Mouse (Mus musculus) stomach, embryonic 16.5 days (tissue): Measurements from ENCODE around the gene Sel1l3. TPM values are rescaled to one million over a fixed set of nuclear protein-coding genes. Genes with fewer than 3 reads are reported as not detected.

Experiments
- ATAC-seq: fragments of 200-750 bp; cut with Nextera tagmentation; 2 replicates; pipeline ENCODE4 v1.8.0; 2017; ENCODE audit warnings: moderate number of reproducible peaks, moderate TSS enrichment; ENCODE audit not compliant: insufficient read depth, low FRiP score
- H3K27ac ChIP-seq: fragments of 300-500 bp; sonication (generic); 2 replicates; pipeline ENCODE4 v1.5.1; 2014; ENCODE audit warnings: low read length
- H3K27me3 ChIP-seq: fragments of 300-500 bp; sonication (generic); 2 replicates; pipeline ENCODE4 v1.6.1; 2014; ENCODE audit warnings: low read length, control low read depth, mixed read lengths; ENCODE audit not compliant: control insufficient read depth, insufficient read depth
- H3K36me3 ChIP-seq: fragments of 300-500 bp; sonication (generic); 2 replicates; pipeline ENCODE4 v1.6.1; 2014; ENCODE audit warnings: low read length; ENCODE audit not compliant: control insufficient read depth, insufficient read depth
- H3K4me1 ChIP-seq: fragments of 300-500 bp; sonication (generic); 2 replicates; pipeline ENCODE4 v1.6.1; 2014; ENCODE audit warnings: low read length, control low read depth, mixed read lengths; ENCODE audit not compliant: control insufficient read depth, insufficient read depth
- H3K4me2 ChIP-seq: fragments of 300-500 bp; sonication (generic); 2 replicates; pipeline ENCODE4 v1.6.1; 2014; ENCODE audit warnings: low read depth, low read length, mixed read lengths
- H3K4me3 ChIP-seq: fragments of 300-500 bp; sonication (generic); replicated peaks from 2 replicates; pipeline ENCODE4 v1.5.1; 2014; ENCODE audit warnings: mild to moderate bottlenecking, low read length
- H3K9ac ChIP-seq: fragments of 300-500 bp; sonication (generic); 2 replicates; pipeline ENCODE4 v1.6.1; 2014; ENCODE audit warnings: low read length
- H3K9me3 ChIP-seq: fragments of 300-500 bp; sonication (generic); replicated peaks from 2 replicates; pipeline ENCODE4 v1.6.1; 2016; ENCODE audit warnings: low read length, control low read depth; ENCODE audit not compliant: control insufficient read depth
- WGBS: fragments of 180-500 bp; shearing (Covaris S2); extraction: QIAGEN DNeasy Blood & Tissue Kit; methylation state at CpG from one replicate; pipeline ENCODE4 v1.1.7; 2014; 5-methylcytosine and 5-hydroxymethylcytosine counted together
- polyA plus RNA-seq: library from polyadenylated mRNA; unstranded; fragments of >200 nt; fragmentation: Nextera tagmentation; extraction: Ambion mirVana; gene quantifications from 2 replicates; pipeline ENCODE4 v1.2.1, GENCODE M21; 2015

Sel1l3 gene
- polyA plus RNA-seq, 1 experiment from 2014 or later: 8.5 TPM

DNA sequence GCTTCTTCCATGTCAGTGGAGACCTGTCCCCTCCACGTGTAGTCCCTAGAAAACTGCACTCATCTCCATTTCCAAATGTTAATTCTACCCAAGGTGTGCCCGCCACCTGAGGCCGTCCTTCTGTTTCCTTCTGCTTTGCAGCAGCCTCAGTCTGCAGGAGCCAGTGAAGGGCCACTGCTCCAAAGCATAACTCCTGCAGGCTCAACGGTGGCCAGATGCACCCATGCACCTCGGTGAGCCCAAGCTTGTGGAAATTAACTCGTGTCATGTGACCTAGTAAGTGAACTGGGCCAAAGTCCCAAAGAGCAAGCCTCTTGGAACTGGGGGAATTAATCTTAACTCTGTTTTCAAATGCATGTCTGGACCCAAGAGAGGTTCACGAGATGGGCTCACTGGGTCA lies 40.8 kb downstream of the Sel1l3 start:
- H3K36me3 ChIP-seq: no peaks in the 10 kb centered on the region
- H3K4me3 ChIP-seq: no peak overlapping the region
- no peak overlapping the region for H3K9ac ChIP-seq
- no peaks in the 10 kb centered on the region for H3K9me3 ChIP-seq
- H3K27ac ChIP-seq: no peak overlapping the region
- no peak for ATAC-seq
- H3K27me3 ChIP-seq: no peaks in the 10 kb centered on the region
- H3K4me1 ChIP-seq: no peaks in the 10 kb centered on the region
- H3K4me2 ChIP-seq: no peak overlapping the region
- WGBS: 84% methylated on average over 7 of the region's 7 CpGs

DNA sequence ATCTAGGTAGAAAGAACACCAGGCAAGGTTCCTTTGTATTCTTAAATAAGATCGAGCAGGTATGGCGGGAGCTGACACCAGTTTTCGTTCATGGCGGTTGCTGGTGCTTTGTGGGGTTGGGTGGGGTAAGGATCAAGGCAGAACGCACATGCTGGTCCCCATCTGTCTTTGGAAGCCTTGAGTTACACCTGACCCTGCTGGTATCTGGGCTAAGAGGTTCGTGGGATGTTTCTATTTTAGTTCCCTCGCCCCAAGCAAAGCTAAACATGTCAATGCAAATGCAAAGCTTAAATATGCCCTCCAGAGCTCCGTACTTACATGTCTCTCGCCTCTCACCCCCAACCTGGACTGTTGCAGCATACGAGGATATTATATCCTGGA lies 41.5 kb downstream of the Sel1l3 start:
- no peak overlapping the region for H3K4me3 ChIP-seq
- no peaks in the 10 kb centered on the region for H3K27me3 ChIP-seq
- 74% methylated on average over 10 of the region's 10 CpGs for WGBS
- no peaks in the 10 kb centered on the region for H3K36me3 ChIP-seq
- H3K27ac ChIP-seq: no peak overlapping the region
- no peak for ATAC-seq
- no peaks in the 10 kb centered on the region for H3K4me1 ChIP-seq
- no peak overlapping the region for H3K9ac ChIP-seq
- no peaks in the 10 kb centered on the region for H3K9me3 ChIP-seq
- no peak overlapping the region for H3K4me2 ChIP-seq

DNA sequence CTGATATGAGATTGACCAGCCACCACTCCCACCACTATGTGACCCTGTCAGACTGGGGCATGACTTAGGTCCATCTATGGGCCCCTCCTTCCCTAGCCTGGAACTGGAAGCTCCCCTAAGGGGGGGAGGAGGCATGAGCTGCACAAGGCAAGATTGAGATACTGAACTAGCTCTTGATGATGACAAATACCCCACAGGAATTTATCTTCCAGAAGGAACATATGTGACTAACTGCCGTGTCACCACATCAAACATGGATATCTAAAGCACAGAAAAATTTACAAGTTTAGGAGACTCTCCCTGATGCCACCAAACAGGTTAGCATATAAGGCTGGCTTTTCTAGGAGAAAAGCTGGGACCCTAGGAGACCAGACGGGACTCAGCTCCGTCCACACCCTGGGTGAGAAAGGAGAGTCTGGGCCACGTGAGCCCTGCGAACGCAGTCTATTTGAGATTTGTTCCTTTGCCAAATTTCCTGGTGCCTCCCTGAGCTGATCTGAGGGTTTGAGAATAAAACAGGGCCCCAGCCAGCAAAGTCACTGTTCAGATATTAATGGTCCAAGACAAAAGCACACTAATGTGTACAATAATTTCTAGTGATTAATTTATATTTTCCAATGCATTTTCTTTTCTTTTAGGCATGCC lies 42.0 kb downstream of the Sel1l3 start:
- H3K4me3 ChIP-seq: no peak overlapping the region
- H3K36me3 ChIP-seq: no peaks in the 10 kb centered on the region
- no peak overlapping the region for H3K9ac ChIP-seq
- H3K27ac ChIP-seq: no peak overlapping the region
- 75% methylated on average over 6 of the region's 6 CpGs for WGBS
- ATAC-seq: no peak
- H3K27me3 ChIP-seq: no peaks in the 10 kb centered on the region
- H3K4me2 ChIP-seq: no peak overlapping the region
- no peaks in the 10 kb centered on the region for H3K4me1 ChIP-seq
- no peaks in the 10 kb centered on the region for H3K9me3 ChIP-seq

DNA sequence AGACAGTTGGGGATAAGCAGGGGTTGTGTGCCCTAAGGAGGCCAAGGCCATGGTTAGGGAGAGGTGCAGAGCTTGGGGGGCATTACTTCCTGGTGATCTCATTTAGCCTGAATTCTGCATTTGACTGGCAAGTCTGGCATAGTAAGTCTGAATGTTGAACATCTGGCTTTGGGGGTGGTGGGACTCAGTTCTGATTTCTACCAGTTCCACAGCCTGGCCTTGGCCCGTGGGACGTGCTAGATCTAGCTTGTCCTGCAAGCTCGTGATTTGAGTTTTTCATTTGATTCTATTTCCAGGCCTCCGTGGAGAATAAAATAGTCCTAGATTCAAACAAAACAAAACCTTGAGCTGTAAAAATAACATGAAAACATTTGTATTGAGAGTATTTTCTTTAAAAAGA lies 46.2 kb downstream of the Sel1l3 start:
- Histone ChIP-seq H3K27ac (no peak overlapping the region), H3K4me3 (no peak overlapping the region), H3K4me1 (no peaks in the 10 kb centered on the region), H3K9me3 (no peaks in the 10 kb centered on the region), H3K4me2 (no peak overlapping the region), H3K36me3 (no peaks in the 10 kb centered on the region), H3K9ac (no peak overlapping the region), H3K27me3 (no peaks in the 10 kb centered on the region)
- no peak for ATAC-seq
- WGBS: 86% methylated on average over 4 of the region's 4 CpGs

DNA sequence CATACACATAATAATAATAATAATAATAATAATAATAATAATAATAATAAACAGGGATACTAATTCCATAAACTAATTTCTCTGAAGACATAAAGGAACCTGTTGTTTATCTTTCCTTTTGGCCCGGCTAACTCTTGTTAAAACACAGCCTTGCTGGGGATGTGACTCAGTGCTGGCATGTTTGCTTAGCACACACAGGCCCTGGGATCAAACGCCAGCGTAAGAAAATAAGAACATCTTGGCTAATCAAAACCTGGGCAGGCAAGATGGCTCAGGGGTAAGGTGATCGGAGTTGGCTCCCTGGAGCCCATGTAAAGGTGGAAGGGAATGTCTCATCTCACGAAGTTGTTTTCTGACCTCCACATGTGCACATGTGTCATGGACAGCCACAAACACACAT lies 48.1 kb downstream of the Sel1l3 start:
- WGBS: 70% methylated on average over 5 of the region's 5 CpGs
- H3K27me3 ChIP-seq: no peaks in the 10 kb centered on the region
- no peak; the same call in 1 of the 2 replicates for ATAC-seq

DNA sequence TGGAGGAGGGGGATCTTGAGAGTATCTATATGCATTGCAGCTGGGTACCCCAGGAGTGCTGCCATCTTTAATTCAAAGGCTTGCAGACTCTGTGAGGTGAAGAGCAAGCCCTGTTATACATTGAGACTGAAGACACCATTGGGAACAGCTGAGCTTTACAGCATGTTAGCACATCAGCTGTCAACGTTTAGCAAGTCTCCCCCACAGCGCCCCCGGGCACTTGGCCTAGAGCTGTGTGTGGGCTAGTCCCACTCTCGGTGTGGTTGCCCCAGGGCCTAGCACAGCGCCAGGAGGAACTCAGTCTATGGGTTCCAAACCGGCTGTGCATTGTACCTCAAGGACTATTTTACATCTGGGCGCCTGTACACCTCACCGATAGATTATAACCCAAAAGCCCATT lies 51.3 kb downstream of the Sel1l3 start:
- WGBS: 88% methylated on average over 8 of the region's 8 CpGs
- Histone ChIP-seq H3K27ac (no peak overlapping the region), H3K9me3 (no peaks in the 10 kb centered on the region), H3K4me3 (no peak overlapping the region), H3K4me2 (no peak overlapping the region), H3K4me1 (no peaks in the 10 kb centered on the region), H3K9ac (no peak overlapping the region), H3K36me3 (no peaks in the 10 kb centered on the region), H3K27me3 (no peaks in the 10 kb centered on the region)
- no peak for ATAC-seq

More for the DNA sequence above, 48.1 kb downstream of the Sel1l3 start:
- no peaks in the 10 kb centered on the region for H3K36me3 ChIP-seq
- no peak overlapping the region for H3K27ac ChIP-seq
- H3K9ac ChIP-seq: no peak overlapping the region
- H3K4me3 ChIP-seq: no peak overlapping the region
- no peaks in the 10 kb centered on the region for H3K4me1 ChIP-seq
- no peak overlapping the region for H3K4me2 ChIP-seq
- H3K9me3 ChIP-seq: no peaks in the 10 kb centered on the region

DNA sequence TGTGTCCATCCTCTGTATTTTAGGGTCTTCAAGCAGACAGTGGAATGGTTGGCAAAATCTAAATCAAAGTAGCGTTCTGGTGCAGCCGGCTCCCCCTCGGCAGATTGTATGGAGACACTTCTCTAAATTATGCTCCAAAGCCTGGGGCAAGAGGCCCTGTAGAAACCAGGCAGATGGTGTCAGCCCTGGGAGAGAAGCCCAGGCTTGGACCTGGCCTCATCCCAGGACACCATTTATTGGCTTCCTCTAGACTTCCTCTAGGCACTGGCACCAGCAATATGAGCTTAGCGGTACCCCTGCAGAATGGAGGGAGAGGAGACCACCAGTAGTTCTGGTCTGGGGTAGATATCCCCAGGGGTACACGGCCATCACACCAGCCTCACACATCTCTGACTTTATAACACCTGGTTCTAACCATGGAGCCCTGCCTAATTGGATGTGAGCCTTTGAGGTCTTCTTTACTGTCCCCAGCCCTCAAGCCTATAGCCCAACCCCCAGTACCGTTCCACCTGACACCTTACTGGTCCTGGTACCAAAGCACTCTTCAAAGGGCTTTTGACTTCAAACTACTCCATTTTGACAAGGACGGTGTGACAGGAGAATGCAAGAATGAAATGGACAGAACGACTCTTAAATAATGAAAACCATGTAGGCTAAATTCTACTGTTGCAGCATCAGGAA lies 52.1 kb downstream of the Sel1l3 start:
- Histone ChIP-seq H3K27ac (no peak overlapping the region), H3K27me3 (no peaks in the 10 kb centered on the region), H3K4me3 (no peak overlapping the region), H3K4me1 (no peaks in the 10 kb centered on the region), H3K36me3 (no peaks in the 10 kb centered on the region), H3K4me2 (no peak overlapping the region), H3K9me3 (no peaks in the 10 kb centered on the region), H3K9ac (no peak overlapping the region)
- 90% methylated on average over 8 of the region's 8 CpGs for WGBS
- ATAC-seq: no peak

DNA sequence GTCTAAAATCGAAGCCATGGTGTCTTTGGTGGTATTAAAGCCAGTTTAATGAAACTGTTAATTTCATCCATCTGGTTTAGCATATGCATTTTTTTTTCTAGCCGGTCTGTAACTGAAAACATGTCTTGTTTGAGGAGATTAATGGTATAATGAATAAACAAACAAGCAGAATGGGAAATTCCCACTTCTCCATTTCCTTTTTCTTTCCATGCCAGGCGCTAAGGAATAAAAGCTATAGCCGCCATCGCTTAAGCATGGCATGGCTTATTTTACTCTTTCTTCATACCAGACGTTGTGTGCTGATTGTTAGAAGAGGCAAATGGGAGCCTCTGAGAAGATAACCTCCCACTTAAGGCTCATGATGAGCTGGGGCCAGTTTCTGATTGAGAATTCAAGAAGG lies 53.5 kb downstream of the Sel1l3 start:
- ATAC-seq: no peak
- H3K4me3 ChIP-seq: no peak overlapping the region
- H3K9me3 ChIP-seq: no peaks in the 10 kb centered on the region
- H3K27me3 ChIP-seq: no peaks in the 10 kb centered on the region
- H3K4me2 ChIP-seq: no peak overlapping the region
- H3K36me3 ChIP-seq: no peaks in the 10 kb centered on the region
- H3K27ac ChIP-seq: no peak overlapping the region
- WGBS: 82% methylated on average over 6 of the region's 6 CpGs
- H3K9ac ChIP-seq: no peak overlapping the region
- no peaks in the 10 kb centered on the region for H3K4me1 ChIP-seq

DNA sequence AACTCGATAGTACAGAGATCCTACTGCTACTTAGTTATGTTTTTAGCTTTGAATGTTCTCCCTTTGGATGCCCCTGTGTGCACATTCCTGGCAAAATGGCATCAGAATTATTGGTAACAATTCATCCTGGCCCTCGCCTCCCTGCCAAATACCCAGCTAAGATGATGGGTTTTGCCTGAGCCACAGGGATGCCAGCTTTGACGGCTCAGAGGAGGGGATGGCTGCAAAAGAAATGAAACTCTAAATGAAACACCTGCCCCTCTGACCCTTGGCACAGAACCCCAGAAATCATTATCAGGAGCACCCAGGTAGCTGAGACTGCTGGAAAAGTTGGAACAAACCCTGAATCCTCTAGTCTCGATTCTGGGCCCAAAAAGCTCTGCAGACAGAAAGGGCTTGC lies 54.1 kb downstream of the Sel1l3 start:
- H3K9me3 ChIP-seq: no peaks in the 10 kb centered on the region
- no peak overlapping the region for H3K9ac ChIP-seq
- H3K4me1 ChIP-seq: no peaks in the 10 kb centered on the region
- no peak for ATAC-seq
- H3K27me3 ChIP-seq: no peaks in the 10 kb centered on the region
- H3K27ac ChIP-seq: no peak overlapping the region
- WGBS: 81% methylated on average over 4 of the region's 4 CpGs
- H3K4me3 ChIP-seq: no peak overlapping the region
- no peaks in the 10 kb centered on the region for H3K36me3 ChIP-seq
- no peak overlapping the region for H3K4me2 ChIP-seq
